Mouse (Mus musculus) embryonic fibroblast, embryonic 13.5 days (primary cell): ENCODE data around the gene AW011738. TPM values are rescaled to one million over a fixed set of nuclear protein-coding genes. Genes with fewer than 3 reads are reported as not detected.

Experiments used
- H3K27ac ChIP-seq: 2 replicates; pipeline ENCODE4 v1.5.1; 2012; ENCODE audit warnings: low read length, control low read depth, inconsistent platforms; ENCODE audit not compliant: insufficient read depth
- H3K4me1 ChIP-seq: 2 replicates; pipeline ENCODE4 v1.6.1; 2011; ENCODE audit warnings: low read length; ENCODE audit not compliant: control insufficient read depth, insufficient read depth
- H3K4me3 ChIP-seq: 2 replicates; pipeline ENCODE4 v1.5.1; 2011; ENCODE audit warnings: mild to moderate bottlenecking, control low read depth, low read length; ENCODE audit not compliant: insufficient read depth
- CTCF ChIP-seq: IDR thresholded peaks from 2 replicates; pipeline ENCODE4 v1.5.1; 2011; ENCODE audit warnings: mild to moderate bottlenecking, control low read depth, low read length, moderate library complexity, borderline replicate concordance; ENCODE audit not compliant: insufficient read depth
- POLR2A ChIP-seq: IDR thresholded peaks from 2 replicates; pipeline ENCODE4 v1.6.1; 2011; ENCODE audit warnings: low read depth, mild to moderate bottlenecking, control low read depth, low read length, moderate library complexity
- polyA plus RNA-seq: library from polyadenylated mRNA; stranded (reverse); fragments of >200 nt; gene quantifications from 2 replicates; pipeline ENCODE4 v1.2.4, GENCODE M21; 2011; ENCODE audit warnings: low read depth; ENCODE audit not compliant: missing spikeins, insufficient read length

AW011738 gene
- polyA plus RNA-seq, 1 experiment = 3.6 TPM

DNA sequence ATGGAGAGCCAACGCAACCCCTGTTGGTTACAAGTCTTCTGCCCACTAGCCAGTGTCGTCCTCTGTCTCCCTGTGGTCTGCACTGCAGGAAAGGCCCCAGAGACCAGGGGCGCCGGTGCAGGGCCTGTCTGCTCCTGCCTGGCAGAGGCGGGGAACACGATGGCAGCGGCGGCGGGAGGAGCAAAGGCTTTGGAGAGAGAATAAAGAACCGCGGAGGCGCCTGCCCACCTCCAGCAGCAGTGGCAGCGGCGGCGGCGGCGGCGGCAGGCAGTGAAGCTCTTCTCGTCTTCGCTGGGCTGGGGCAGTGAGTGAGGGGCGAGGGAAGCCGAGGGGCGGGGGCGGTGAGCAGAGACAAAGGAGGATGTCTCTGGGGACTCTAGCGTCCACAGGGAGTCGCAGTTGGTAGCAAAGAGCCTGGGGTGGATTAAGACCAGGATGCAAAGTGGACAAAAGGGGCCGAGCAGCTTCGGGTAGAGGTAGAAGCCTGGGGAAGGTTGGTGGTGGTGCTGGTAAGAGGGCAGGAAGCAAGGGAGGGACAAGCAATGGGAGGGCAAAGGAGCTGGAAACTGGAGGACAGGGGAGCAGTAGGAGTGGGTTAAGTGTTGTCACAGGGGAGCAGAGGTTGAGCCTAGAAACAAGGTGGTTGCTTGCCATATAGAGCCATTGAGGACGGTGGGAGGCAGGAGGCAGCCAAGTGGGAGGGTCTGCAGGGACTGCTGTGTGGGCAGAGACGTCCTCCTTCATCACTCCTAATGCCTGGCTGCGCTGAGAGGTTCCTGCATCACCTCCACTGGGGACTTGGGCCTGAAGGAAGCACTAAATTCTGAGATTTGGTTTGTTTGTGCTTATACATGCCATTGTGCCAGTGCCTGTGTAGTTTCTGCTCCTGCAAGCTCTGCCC lies 16.9 kb upstream of the AW011738 start:
- H3K4me1 ChIP-seq = no peaks in the 10 kb centered on the region; the same call in 1 of the 2 replicates
- TF ChIP-seq POLR2A (no peak), CTCF (no peak)
- H3K27ac ChIP-seq = no peak overlapping the region
- H3K4me3 ChIP-seq = no peak overlapping the region

DNA sequence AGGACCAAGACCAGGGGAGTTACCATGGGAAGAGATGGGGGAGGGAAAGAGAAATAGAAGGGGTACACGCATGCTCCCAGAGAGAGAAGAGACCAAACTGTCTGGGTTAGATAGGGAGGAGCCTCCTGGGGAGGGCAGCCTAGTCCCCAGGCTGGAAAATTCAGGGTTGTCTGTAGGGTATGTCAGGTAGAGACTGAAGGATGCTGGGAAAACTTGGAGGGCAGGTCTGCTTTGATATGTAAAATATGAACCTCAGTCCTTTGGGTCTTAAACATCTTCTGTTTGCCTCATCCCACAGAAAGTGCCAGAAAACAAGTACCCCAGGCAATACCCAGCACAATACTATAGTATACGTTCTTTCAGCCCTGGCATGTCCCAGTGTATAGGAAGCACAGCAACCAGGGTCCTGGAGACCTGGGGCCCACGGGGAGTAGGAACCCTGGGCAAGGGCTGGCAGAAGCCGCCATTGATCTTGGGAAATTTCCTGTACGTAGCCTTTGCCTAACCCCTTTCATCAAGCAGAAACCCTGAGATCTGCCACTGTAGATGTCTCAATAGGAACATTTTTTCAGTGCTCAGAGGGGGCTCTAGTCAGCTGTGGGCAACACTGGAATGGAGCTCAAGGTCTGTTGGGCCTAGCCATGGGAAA lies 14.8 kb upstream of the AW011738 start:
- H3K27ac ChIP-seq = no peak overlapping the region
- no peak overlapping the region for H3K4me3 ChIP-seq
- TF ChIP-seq CTCF (no peak), POLR2A (no peak)

DNA sequence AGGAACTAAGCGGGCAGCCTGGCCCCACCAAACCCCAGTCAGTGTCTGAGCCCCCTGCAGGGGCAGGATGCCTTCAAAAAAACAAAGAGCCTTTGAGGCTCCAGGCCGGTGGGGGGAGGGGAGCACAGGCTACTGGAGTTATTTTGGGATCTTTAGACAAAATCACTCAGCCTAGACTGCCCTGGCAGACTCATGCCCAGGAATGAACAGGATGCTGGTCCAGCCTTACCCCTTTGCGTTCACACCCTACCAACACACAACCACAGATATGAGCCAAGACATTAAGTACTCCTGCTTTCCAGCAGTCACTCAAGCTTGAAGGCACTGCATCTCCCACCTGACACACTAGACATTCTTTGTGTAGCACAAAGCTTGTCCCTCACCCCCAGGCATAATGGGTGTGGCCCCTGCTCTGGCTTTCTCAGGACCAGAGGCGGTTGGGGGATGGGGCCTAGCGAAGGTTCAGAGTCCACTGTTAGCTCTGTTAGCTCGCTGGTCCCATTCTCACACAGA lies 14.2 kb upstream of the AW011738 start:
- TF ChIP-seq CTCF (no peak), POLR2A (no peak)
- H3K27ac ChIP-seq = no peak overlapping the region
- H3K4me1 ChIP-seq = no peaks in the 10 kb centered on the region; the same call in 1 of the 2 replicates
- H3K4me3 ChIP-seq = no peak overlapping the region

More for the DNA sequence above, 14.8 kb upstream of the AW011738 start:
- H3K4me1 ChIP-seq = no peaks in the 10 kb centered on the region; the same call in 1 of the 2 replicates

DNA sequence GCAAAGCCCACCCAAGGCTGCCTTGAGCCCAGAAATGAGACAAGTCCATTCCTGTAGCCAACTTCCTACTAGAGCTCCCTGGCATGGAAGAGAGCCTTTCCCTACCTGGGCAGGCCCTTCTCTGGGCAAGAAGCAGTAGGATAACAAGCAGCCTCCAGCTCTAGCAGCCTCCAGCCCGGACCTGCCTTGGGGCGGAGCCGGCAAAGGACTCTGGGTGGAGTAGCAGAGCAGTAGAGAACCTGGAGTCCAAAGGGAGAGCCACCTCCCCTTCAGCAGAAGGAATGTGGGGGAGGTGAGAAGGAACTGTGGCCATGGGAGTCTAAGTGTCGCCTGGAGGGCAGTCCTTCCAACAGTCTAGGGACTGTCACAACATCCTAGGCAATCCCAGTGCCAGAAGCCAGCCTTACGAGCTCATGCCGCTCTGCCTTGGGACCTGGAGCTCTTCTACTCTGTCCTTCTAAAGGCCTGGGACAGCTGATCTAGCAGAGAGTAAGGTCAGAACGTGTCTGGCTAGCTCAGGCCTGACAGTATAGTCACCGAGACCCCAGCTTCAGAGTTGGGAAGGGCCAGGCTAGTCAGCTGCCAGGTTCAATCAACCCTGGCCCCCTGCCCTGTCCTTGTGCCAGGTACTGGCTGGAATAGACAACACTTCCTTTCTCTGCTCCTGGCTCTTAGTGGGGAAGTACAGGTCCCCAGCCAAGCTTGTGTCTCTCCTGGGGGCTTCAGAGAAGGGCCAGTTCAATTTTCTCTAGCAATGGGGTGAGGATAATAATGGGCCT lies 10.5 kb upstream of the AW011738 start:
- peaks cover 4% of the 10 kb centered on the region; the same call in 1 of the 2 replicates for H3K4me1 ChIP-seq
- TF ChIP-seq CTCF (no peak), POLR2A (no peak)
- H3K4me3 ChIP-seq = no peak overlapping the region
- no peak overlapping the region for H3K27ac ChIP-seq

DNA sequence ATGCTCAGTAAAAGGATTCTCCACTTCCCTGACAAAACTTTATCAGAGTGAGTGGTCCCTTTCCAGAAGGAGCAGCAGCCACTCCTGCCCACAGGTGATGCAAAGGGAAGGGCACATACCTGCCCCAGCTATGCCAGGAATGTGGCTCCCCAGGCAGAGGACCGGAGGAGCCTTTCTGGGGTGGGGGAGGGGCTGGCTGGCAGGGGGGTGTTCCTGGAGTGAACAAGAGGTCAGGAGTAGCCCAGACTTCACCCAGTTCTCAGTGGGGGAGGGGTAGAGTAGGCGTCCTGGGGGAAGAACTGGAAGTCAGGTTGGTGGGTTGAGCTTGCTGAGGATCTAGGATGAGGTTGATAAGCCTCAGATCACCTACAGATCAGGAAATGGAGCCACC lies 9.9 kb upstream of the AW011738 start:
- no peak overlapping the region for H3K27ac ChIP-seq
- no peak overlapping the region for H3K4me3 ChIP-seq
- TF ChIP-seq POLR2A = no peak
- TF ChIP-seq CTCF = no peak
- H3K4me1 ChIP-seq = peaks cover 4% of the 10 kb centered on the region; the same call in 1 of the 2 replicates

DNA sequence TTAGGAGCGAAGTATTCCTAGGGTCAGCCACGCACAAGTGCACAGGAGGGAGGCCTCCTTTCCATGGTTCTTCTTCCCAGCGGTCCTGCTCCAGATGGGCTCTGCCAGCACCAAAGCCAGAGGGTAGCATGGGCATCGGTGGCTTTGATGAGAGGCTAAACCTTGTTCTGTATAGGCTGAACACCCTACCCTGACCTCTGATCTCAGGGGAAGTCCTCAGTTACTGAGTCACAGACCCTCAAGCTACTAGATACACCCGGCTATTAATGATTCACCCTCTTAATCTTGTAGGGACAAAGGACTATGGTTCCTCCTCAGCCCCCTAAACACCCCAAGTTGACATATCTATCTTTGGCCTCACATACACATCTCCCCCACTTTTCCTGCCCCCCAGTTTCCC lies 9.2 kb upstream of the AW011738 start:
- TF ChIP-seq POLR2A = no peak
- no peak for TF ChIP-seq CTCF
- H3K27ac ChIP-seq = no peak overlapping the region
- no peak overlapping the region for H3K4me3 ChIP-seq
- peaks cover 8% of the 10 kb centered on the region for H3K4me1 ChIP-seq

DNA sequence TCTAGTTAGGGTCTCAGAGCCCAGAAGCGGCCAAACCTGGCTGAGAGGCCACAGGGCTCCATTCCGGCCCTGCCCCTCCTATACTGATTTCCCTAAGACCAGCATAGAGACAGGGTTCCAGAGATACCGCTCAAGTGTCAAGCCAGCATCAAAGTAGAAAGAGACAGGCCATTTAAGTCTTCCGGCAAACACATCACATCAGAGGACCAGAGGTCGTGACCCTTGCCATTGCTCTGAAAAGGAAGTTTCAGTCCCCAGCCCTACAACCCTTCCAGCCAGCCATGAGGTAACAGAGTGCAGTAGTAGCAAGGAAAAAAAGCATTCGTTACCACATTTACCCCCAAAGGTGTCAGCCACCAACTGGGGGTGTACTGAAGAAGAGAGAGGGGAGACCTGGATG lies 8.8 kb upstream of the AW011738 start:
- Histone ChIP-seq H3K4me1 (peaks cover 8% of the 10 kb centered on the region), H3K27ac (no peak overlapping the region), H3K4me3 (no peak overlapping the region)
- TF ChIP-seq CTCF = no peak
- TF ChIP-seq POLR2A = no peak

DNA sequence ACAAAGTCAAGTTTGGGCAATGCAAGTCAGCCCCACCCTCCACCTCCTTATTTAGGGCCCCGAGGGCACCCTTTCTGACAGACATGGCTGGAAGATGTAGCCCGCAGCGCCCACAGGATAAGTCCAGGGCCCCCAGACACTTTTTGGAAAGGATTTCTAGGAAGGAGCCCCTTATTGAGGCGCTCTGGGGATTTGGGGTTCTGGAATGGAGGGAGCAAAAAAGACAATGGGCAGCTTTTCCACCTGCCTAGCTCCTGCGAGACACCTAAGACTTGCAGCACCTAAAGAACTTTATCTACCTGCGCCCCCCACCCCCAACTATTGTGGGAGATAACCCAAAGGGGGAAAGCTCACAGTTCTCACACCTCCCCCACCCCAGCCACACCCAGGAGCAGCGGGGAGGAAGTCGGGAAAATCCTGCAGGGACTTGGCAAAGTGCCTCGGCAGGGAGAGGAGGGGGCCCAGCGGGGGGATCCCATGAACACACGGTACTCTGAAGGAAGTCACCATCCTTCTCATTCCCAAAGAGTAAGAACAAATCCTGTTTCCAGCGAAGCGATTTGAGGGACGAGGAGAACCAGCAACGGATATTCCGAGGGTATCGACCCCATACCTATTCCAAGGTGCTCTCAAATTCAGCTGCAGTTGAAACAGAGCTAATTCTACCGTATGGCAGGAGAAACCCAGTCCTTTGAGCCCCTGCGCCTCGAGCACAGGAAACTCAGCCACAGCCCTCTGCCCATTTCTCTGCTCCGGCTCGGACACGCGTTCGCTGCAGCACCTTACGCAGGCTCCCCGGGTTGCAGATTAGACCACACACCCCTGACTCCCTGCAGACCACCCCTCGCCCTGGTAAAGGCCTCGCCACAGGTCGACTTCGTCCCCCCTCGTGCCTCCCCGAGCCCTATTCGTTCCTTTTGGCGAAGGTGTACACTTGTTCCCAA lies 6.9 kb upstream of the AW011738 start:
- TF ChIP-seq CTCF (no peak), POLR2A (no peak)
- Histone ChIP-seq H3K27ac (no peak overlapping the region), H3K4me3 (peak overlapping the region; percentile 51), H3K4me1 (peaks cover 8% of the 10 kb centered on the region)
